Mouse (Mus musculus): ENCODE results near the gene Aspg. TPM values are rescaled to one million over a fixed set of nuclear protein-coding genes. Genes with fewer than 3 reads are reported as not detected.
A peak's percentile ranks its signal among the peaks of the same experiment; 100 is the strongest.

The Aspg gene
- polyA plus RNA-seq, 2 experiments: 0.09 TPM; not detected in 1

GRCm38 (mm10) chr12:112112235-112112634 is 5.8 kb downstream of the Aspg start:
- no peak for TF ChIP-seq EP300 (IDR thresholded peaks at IDR 0.05; ENCODE audit: low read depth)
- no peak for TF ChIP-seq CTCF (IDR thresholded peaks at IDR 0.05; ENCODE audit: low read depth)
- DNase-seq (ENCODE audit: low read depth in 3 of 3, low spot score in 3 of 3): no peak
- H3K4me2 ChIP-seq (ENCODE audit: low read depth): no peak overlapping the region
- H3K9me3 ChIP-seq (ENCODE audit: control insufficient read depth, low read length): no peaks in the 10 kb centered on the region
- H3K4me1 ChIP-seq (replicated peaks; ENCODE audit: control insufficient read depth in 2 of 2, insufficient read depth in 2 of 2, low read length in 1 of 2): no peaks in the 10 kb centered on the region
- H3K9ac ChIP-seq (replicated peaks): no peak overlapping the region
- H3K4me3 ChIP-seq (ENCODE audit: insufficient read depth in 1 of 2, low read depth in 2 of 2, low read length in 2 of 2): no peak overlapping the region
- H3K36me3 ChIP-seq (replicated peaks; ENCODE audit: control insufficient read depth, insufficient read depth, low read depth): no peaks in the 10 kb centered on the region
- H3K27me3 ChIP-seq (ENCODE audit: control insufficient read depth, insufficient read depth, low read length): no peaks in the 10 kb centered on the region
- no peak for ATAC-seq (ENCODE audit: insufficient read depth)
- H3K27ac ChIP-seq: no peak overlapping the region
- WGBS (ENCODE audit: insufficient replicate concordance): 74% methylated on average over 6 of the region's 6 CpGs

DNA sequence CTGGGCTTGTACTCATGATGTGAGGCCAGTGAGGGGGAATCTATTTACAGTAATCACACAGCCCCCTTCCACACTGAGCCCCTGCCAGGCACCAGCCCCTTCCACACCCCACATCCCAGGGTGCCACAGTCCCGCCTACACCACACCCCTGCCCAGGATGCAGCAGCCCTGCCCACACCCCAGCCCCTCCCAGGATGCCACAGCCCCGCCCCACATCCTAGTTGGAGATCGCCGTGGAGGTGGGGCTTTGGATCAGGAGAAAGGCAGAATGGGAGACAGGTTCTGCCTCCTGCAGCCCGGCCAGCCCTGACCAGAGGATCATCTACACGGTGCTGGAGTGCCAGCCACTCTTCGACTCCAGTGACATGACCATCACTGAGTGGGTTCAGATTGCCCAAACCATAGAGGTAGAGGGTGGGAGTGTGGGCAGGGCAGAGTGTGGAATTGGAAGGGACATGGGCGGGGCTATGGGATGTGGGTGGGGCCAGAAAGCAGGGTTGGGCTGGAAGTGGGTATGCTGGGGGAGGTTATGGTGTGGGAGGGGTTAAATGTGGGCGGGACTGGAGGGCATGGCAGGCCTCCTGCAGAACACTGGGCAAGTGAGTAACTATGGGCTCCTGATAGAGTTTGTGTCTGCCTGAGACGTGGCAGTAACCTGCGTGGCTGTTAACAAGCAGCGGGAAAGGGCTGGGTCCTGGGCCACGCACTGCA is 6.4 kb downstream of the Aspg start:
- WGBS (ENCODE audit: insufficient replicate concordance): 17% methylated on average over 13 of the region's 13 CpGs

DNA sequence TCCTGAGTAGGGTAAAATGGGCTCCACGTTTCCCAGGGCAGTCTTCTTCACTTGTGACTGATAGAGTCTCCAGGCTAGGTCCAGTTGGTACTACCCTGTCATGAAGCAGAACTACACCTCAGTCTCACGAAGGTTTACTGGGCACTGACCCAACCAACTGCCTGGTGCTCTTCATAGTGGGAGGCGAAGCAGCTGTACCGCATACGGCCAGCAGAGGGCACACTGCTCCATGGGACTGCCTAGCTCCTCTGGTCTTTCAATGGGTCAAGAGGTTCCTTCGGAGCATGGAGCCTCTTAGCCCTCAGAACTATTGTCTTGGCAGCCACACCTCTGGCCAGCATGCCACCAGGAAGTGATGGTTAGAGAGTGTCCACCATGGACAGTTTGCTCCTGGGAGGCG is 7.2 kb downstream of the Aspg start:
- ATAC-seq (ENCODE audit: insufficient read depth): no peak
- Histone ChIP-seq H3K36me3 (replicated peaks; ENCODE audit: control insufficient read depth, insufficient read depth, low read depth) (no peaks in the 10 kb centered on the region), H3K4me1 (replicated peaks; ENCODE audit: control insufficient read depth in 2 of 2, insufficient read depth in 2 of 2, low read length in 1 of 2) (no peaks in the 10 kb centered on the region), H3K4me3 (ENCODE audit: insufficient read depth in 1 of 2, low read depth in 2 of 2, low read length in 2 of 2) (no peak overlapping the region), H3K27me3 (ENCODE audit: control insufficient read depth, insufficient read depth, low read length) (no peaks in the 10 kb centered on the region), H3K27ac (no peak overlapping the region), H3K9ac (replicated peaks) (no peak overlapping the region), H3K9me3 (ENCODE audit: control insufficient read depth, low read length) (no peaks in the 10 kb centered on the region), H3K4me2 (ENCODE audit: low read depth) (no peak overlapping the region)
- 11% methylated on average over 7 of the region's 7 CpGs for WGBS (ENCODE audit: insufficient replicate concordance)
- TF ChIP-seq CTCF (IDR thresholded peaks at IDR 0.05; ENCODE audit: low read depth) (peak; percentile 99), EP300 (IDR thresholded peaks at IDR 0.05; ENCODE audit: low read depth) (no peak)
- DNase-seq (ENCODE audit: low read depth in 3 of 3, low spot score in 3 of 3): peak in 2 of 3 experiments; percentile 20 to 26

More for the DNA sequence above, 6.4 kb downstream of the Aspg start:
- ATAC-seq (ENCODE audit: insufficient read depth) (peak; percentile 27; the same call in 1 of the 2 replicates), DNase-seq (ENCODE audit: low read depth in 3 of 3, low spot score in 3 of 3) (no peak)
- Histone ChIP-seq H3K27ac (no peak overlapping the region), H3K4me1 (replicated peaks; ENCODE audit: control insufficient read depth in 2 of 2, insufficient read depth in 2 of 2, low read length in 1 of 2) (no peaks in the 10 kb centered on the region), H3K4me2 (ENCODE audit: low read depth) (no peak overlapping the region), H3K4me3 (ENCODE audit: insufficient read depth in 1 of 2, low read depth in 2 of 2, low read length in 2 of 2) (no peak overlapping the region), H3K9me3 (ENCODE audit: control insufficient read depth, low read length) (no peaks in the 10 kb centered on the region), H3K27me3 (ENCODE audit: control insufficient read depth, insufficient read depth, low read length) (no peaks in the 10 kb centered on the region), H3K36me3 (replicated peaks; ENCODE audit: control insufficient read depth, insufficient read depth, low read depth) (no peaks in the 10 kb centered on the region), H3K9ac (replicated peaks) (no peak overlapping the region)
- TF ChIP-seq CTCF (IDR thresholded peaks at IDR 0.05; ENCODE audit: low read depth) (no peak), EP300 (IDR thresholded peaks at IDR 0.05; ENCODE audit: low read depth) (no peak)

DNA sequence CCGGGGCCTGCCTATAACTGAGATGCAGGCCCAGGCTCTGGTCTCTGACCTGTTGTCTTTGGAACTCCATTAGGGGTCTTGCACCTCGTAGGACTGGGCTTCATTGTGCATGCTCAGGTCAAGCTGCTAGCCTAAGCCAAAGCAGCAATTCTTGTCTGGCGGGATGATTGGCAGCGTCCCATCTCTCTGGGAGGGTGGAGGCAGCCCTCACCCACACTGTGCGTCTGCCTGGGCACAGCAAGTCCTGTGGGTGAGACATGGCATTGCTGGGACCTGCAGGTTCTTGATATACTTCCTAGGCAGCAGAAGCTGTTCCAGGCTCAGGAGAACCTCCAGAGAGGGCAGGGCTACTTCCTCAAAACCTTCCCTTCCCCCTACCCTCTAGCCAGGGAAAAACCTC is 10.5 kb downstream of the Aspg start:
- no peaks in the 10 kb centered on the region for H3K4me1 ChIP-seq (replicated peaks; ENCODE audit: control insufficient read depth in 2 of 2, insufficient read depth in 2 of 2, low read length in 1 of 2)
- no peaks in the 10 kb centered on the region for H3K9me3 ChIP-seq (ENCODE audit: control insufficient read depth, low read length)
- no peak overlapping the region for H3K9ac ChIP-seq (replicated peaks)
- no peak for ATAC-seq (ENCODE audit: insufficient read depth)
- H3K4me2 ChIP-seq (ENCODE audit: low read depth): no peak overlapping the region
- WGBS (ENCODE audit: insufficient replicate concordance): 46% methylated on average over 5 of the region's 5 CpGs
- TF ChIP-seq EP300 (IDR thresholded peaks at IDR 0.05; ENCODE audit: low read depth) (no peak), CTCF (IDR thresholded peaks at IDR 0.05; ENCODE audit: low read depth) (no peak)
- H3K36me3 ChIP-seq (replicated peaks; ENCODE audit: control insufficient read depth, insufficient read depth, low read depth): no peaks in the 10 kb centered on the region
- no peak for DNase-seq (ENCODE audit: low read depth in 3 of 3, low spot score in 3 of 3)
- H3K4me3 ChIP-seq (ENCODE audit: insufficient read depth in 1 of 2, low read depth in 2 of 2, low read length in 2 of 2): no peak overlapping the region
- H3K27me3 ChIP-seq (ENCODE audit: control insufficient read depth, insufficient read depth, low read length): no peaks in the 10 kb centered on the region
- H3K27ac ChIP-seq: no peak overlapping the region

- Histone ChIP-seq H3K4me1 (replicated peaks; ENCODE audit: control insufficient read depth in 2 of 2, insufficient read depth in 2 of 2, low read length in 1 of 2) (no peaks in the 10 kb centered on the region), H3K36me3 (replicated peaks; ENCODE audit: control insufficient read depth, insufficient read depth, low read depth) (no peaks in the 10 kb centered on the region), H3K9me3 (ENCODE audit: control insufficient read depth, low read length) (no peaks in the 10 kb centered on the region), H3K27me3 (ENCODE audit: control insufficient read depth, insufficient read depth, low read length) (no peaks in the 10 kb centered on the region), H3K4me3 (ENCODE audit: insufficient read depth in 1 of 2, low read depth in 2 of 2, low read length in 2 of 2) (no peak overlapping the region), H3K27ac (no peak overlapping the region), H3K9ac (replicated peaks) (no peak overlapping the region), H3K4me2 (ENCODE audit: low read depth) (no peak overlapping the region)
- no peak for ATAC-seq (ENCODE audit: insufficient read depth)
- DNase-seq (ENCODE audit: low read depth in 3 of 3, low spot score in 3 of 3): no peak
- WGBS (ENCODE audit: insufficient replicate concordance): 51% methylated on average over 7 of the region's 7 CpGs
- TF ChIP-seq CTCF (IDR thresholded peaks at IDR 0.05; ENCODE audit: low read depth): no peak
- TF ChIP-seq EP300 (IDR thresholded peaks at IDR 0.05; ENCODE audit: low read depth): no peak
These were observed 11.2 kb downstream of the Aspg start for GRCm38 (mm10) chr12:112117649-112118048.
